Mouse (Mus musculus) olfactory bulb, adult 2 months (tissue): ENCODE measurements around the gene Naxd.

Experiments used
- CTCF ChIP-seq: fragments of 200-500 bp; IDR thresholded peaks from 2 replicates; pipeline ENCODE4 v1.5.1; 2012; ENCODE audit warnings: low read depth, mild to moderate bottlenecking, low read length, moderate library complexity; ENCODE audit not compliant: insufficient read depth
- POLR2A ChIP-seq: fragments of 200-500 bp; IDR thresholded peaks from 2 replicates; pipeline ENCODE4 v1.6.1; 2012; ENCODE audit warnings: mild to moderate bottlenecking, low read depth, low read length, moderate library complexity; ENCODE audit not compliant: insufficient read depth

- TF ChIP-seq CTCF (no peak), POLR2A (no peak)
Measured at GRCm38 (mm10) chr8:11463889-11464706, 33.2 kb upstream of the Naxd start.
